ENCODE assay signal across 9 mouse cellular contexts in genomic region chr10:79989870-79990269, GRCm38 (mm10). TPM values are rescaled to one million over a fixed set of nuclear protein-coding genes. Genes with fewer than 3 reads are reported as not detected.
DNase-seq lines count a peak whose midpoint lies in the region.
"Had no signal": no experiment of that assay in that cellular context is flagged by ENCODE, and none has a peak within 500 bp of the region (broad histone marks: within the 10 kb centered on the region; RNA-seq: fewer than 3 reads in every experiment).

No protein-coding gene starts in this region.

- intact Hi-C loops in gastrocnemius, postnatal 14 days (cut with DNase I; ENCODE audit: low total_unique reads): loop anchor here (5.0 kb wide), 2 partner anchors 47 to 127 kb away; partner anchors contain the start of genes Polr2e and Stk11
- intact Hi-C loops in gastrocnemius, postnatal 36 days (cut with DNase I): loop anchor here (5.0 kb wide), 1 partner anchor 122 kb away; no protein-coding TSS in a partner anchor
- intact Hi-C loops in left cerebral cortex, postnatal 25 days (cut with DNase I): loop anchor here (5.0 kb wide), 1 partner anchor 62 kb away; no protein-coding TSS in a partner anchor

- peak; percentile 50 for DNase-seq in gastrocnemius, postnatal 14 days
- DNase-seq in gastrocnemius, postnatal 10 days: no peak
- peak; percentile 67 for DNase-seq in embryo, embryonic 10.5 days (ENCODE audit: low spot score)
- peak; percentile 63 for DNase-seq in kidney, postnatal 14 days
- peak; percentile 66 for DNase-seq in mesoderm, embryonic 11.5 days (ENCODE audit: low read depth, low spot score)
- no peak for DNase-seq in layer of hippocampus, postnatal 36 days
- DNase-seq in gastrocnemius, postnatal 36 days: no peak
- no peak for DNase-seq in left cerebral cortex, postnatal 25 days (ENCODE audit: low spot score in 2 of 2)
- DNase-seq: right cerebral cortex, adult 18-20 months had no signal

RNA-seq across cellular contexts. Expression of gene Cnn2, which starts 1.5 kb away (rescaled TPM):
- 10 to 100 TPM; 19.2 to 24.8 TPM for total RNA-seq in gastrocnemius, postnatal 14 days (2021)
- 10 to 100 TPM; 26.1 to 38.6 TPM for total RNA-seq in gastrocnemius, postnatal 10 days (2021)
- total RNA-seq in layer of hippocampus, postnatal 36 days (2021): 1 to 10 TPM; 5.5 to 6.6 TPM
- total RNA-seq in gastrocnemius, postnatal 36 days (2021): 1 to 10 TPM; 5.2 to 6.0 TPM
- total RNA-seq in left cerebral cortex, postnatal 25 days (2021): 1 to 10 TPM; 6.0 to 8.2 TPM

RNA-seq across cellular contexts. Expression of gene Tmem259, which starts 5.7 kb away (rescaled TPM):
- total RNA-seq in gastrocnemius, postnatal 14 days (2021): 10 to 100 TPM; 76.2 to 84.5 TPM
- 10 to 100 TPM; 85.5 to 90.8 TPM for total RNA-seq in gastrocnemius, postnatal 10 days (2021)
- total RNA-seq in layer of hippocampus, postnatal 36 days (2021): 100 to 1,000 TPM; 117 to 124 TPM
- 10 to 100 TPM; 71.5 to 72.4 TPM for total RNA-seq in gastrocnemius, postnatal 36 days (2021)
- 100 to 1,000 TPM; 123 to 124 TPM for total RNA-seq in left cerebral cortex, postnatal 25 days (2021)

RNA-seq across cellular contexts. Expression of gene Abca7, which starts 6.4 kb away (rescaled TPM):
- total RNA-seq in gastrocnemius, postnatal 14 days (2021): 1 to 10 TPM; 4.2 TPM
- 1 to 10 TPM; 3.2 to 4.2 TPM for total RNA-seq in gastrocnemius, postnatal 10 days (2021)
- total RNA-seq in layer of hippocampus, postnatal 36 days (2021): 10 to 100 TPM; 10.9 to 11.0 TPM
- total RNA-seq in gastrocnemius, postnatal 36 days (2021): 1 to 10 TPM; 5.4 to 5.8 TPM
- 10 to 100 TPM; 10.9 to 12.3 TPM for total RNA-seq in left cerebral cortex, postnatal 25 days (2021)

RNA-seq across cellular contexts. Expression of gene Grin3b, which starts 19.4 kb away (rescaled TPM):
- under 1 TPM; 0.11 to 0.25 TPM for total RNA-seq in gastrocnemius, postnatal 14 days (2021)
- under 1 TPM; 0.14 to 0.38 TPM for total RNA-seq in gastrocnemius, postnatal 10 days (2021)
- under 1 TPM; 0.10 TPM for total RNA-seq in layer of hippocampus, postnatal 36 days (2021)
- under 1 TPM; 0.07 to 0.15 TPM for total RNA-seq in gastrocnemius, postnatal 36 days (2021)
- total RNA-seq in left cerebral cortex, postnatal 25 days (2021): under 1 TPM; 0.14 to 0.23 TPM

RNA-seq across cellular contexts. Expression of gene Arhgap45, which starts 26.6 kb away (rescaled TPM):
- total RNA-seq in gastrocnemius, postnatal 14 days (2021): 1 to 10 TPM; 1.7 to 1.9 TPM
- 1 to 10 TPM; 2.0 to 3.5 TPM for total RNA-seq in gastrocnemius, postnatal 10 days (2021)
- 1 to 10 TPM; 3.2 to 4.2 TPM for total RNA-seq in layer of hippocampus, postnatal 36 days (2021)
- total RNA-seq in gastrocnemius, postnatal 36 days (2021): 1 to 10 TPM; 1.1 to 2.7 TPM
- total RNA-seq in left cerebral cortex, postnatal 25 days (2021): 1 to 10 TPM; 3.6 to 4.0 TPM

Comparison
In these comparisons a context has a peak if more than half of its experiments do, and no peak if none do; other contexts are left out.
1. DNase-seq: peak in gastrocnemius, postnatal 14 days (single experiment), embryo, embryonic 10.5 days (single experiment), kidney, postnatal 14 days (single experiment) and mesoderm, embryonic 11.5 days (single experiment); none in gastrocnemius, postnatal 10 days (single experiment), layer of hippocampus, postnatal 36 days (0 of 2), gastrocnemius, postnatal 36 days (0 of 2) and left cerebral cortex, postnatal 25 days (0 of 2).